Comparison of ENCODE assay signal across 11 mouse cellular contexts in genomic region chr7:27407816-27408215, GRCm38 (mm10). TPM values are rescaled to one million over a fixed set of nuclear protein-coding genes. Genes with fewer than 3 reads are reported as not detected.
DNase-seq lines count a peak whose midpoint lies in the region; ATAC-seq lines count a peak whose summit lies in the region.
"Had no signal": no experiment of that assay in that cellular context is flagged by ENCODE, and none has a peak within 500 bp of the region (broad histone marks: within the 10 kb centered on the region; RNA-seq: fewer than 3 reads in every experiment).

No protein-coding gene starts in this region.

- 41% methylated on average over 8 of the region's 8 CpGs for WGBS in liver, embryonic 11.5 days
- 59% methylated on average over 8 of the region's 8 CpGs for WGBS in forebrain, embryonic 15.5 days
- 69% methylated on average over 8 of the region's 8 CpGs for WGBS in midbrain, embryonic 13.5 days

- intact Hi-C loops in left cerebral cortex, postnatal 10 days (cut with DNase I) = no loop called here

- no peaks in the 10 kb centered on the region for H3K36me3 ChIP-seq in liver, embryonic 11.5 days (ENCODE audit: control insufficient read depth, insufficient read depth, low read length)
- no peaks in the 10 kb centered on the region for H3K36me3 ChIP-seq in forebrain, embryonic 15.5 days
- H3K36me3 ChIP-seq in midbrain, embryonic 13.5 days = no peaks in the 10 kb centered on the region

- no peak for DNase-seq in liver, embryonic 11.5 days (ENCODE audit: low spot score)
- DNase-seq in liver = no peak
- DNase-seq in embryo, embryonic 9.5 days (ENCODE audit: extremely low spot score) = peak; percentile 19
- no peak for DNase-seq in c-Kit-positive CD71-positive TER-119-positive erythroid progenitor cells, embryonic 14.5 days (ENCODE audit: low spot score)
- DNase-seq in left cerebral cortex, postnatal 10 days (ENCODE audit: extremely low spot score in 1 of 2, low spot score in 2 of 2) = no peak
- DNase-seq: lung, postnatal 10 days; thymus, postnatal 14 days had no signal

- H3K27ac ChIP-seq in liver, embryonic 11.5 days (ENCODE audit: low read depth, low read length) = no peak overlapping the region
- no peak overlapping the region for H3K27ac ChIP-seq in forebrain, embryonic 15.5 days (replicated peaks)
- no peak overlapping the region for H3K27ac ChIP-seq in midbrain, embryonic 13.5 days

- H3K4me2 ChIP-seq in liver, embryonic 11.5 days = peak overlapping the region; percentile 73; the same call in 1 of the 2 replicates
- no peak overlapping the region for H3K4me2 ChIP-seq in forebrain, embryonic 15.5 days (replicated peaks)
- H3K4me2 ChIP-seq in midbrain, embryonic 13.5 days (replicated peaks) = peak overlapping the region; percentile 65; the same call in 1 of the 2 replicates

- H3K4me1 ChIP-seq in liver, embryonic 11.5 days (replicated peaks; ENCODE audit: control insufficient read depth, insufficient read depth, low read length) = peaks cover 3% of the 10 kb centered on the region; the same call in 1 of the 2 replicates
- peaks cover 14% of the 10 kb centered on the region for H3K4me1 ChIP-seq in forebrain, embryonic 15.5 days
- peaks cover 12% of the 10 kb centered on the region for H3K4me1 ChIP-seq in midbrain, embryonic 13.5 days (replicated peaks)

- H3K27me3 ChIP-seq in liver, embryonic 11.5 days (replicated peaks; ENCODE audit: control insufficient read depth, insufficient read depth, low read length) = peaks cover 73% of the 10 kb centered on the region
- H3K27me3 ChIP-seq in forebrain, embryonic 15.5 days = peaks cover 78% of the 10 kb centered on the region
- H3K27me3 ChIP-seq in midbrain, embryonic 13.5 days = peaks cover 81% of the 10 kb centered on the region

- peaks cover 6% of the 10 kb centered on the region for H3K9me3 ChIP-seq in liver, embryonic 11.5 days (ENCODE audit: control insufficient read depth, low read length)
- H3K9me3 ChIP-seq in forebrain, embryonic 15.5 days = no peaks in the 10 kb centered on the region
- H3K9me3 ChIP-seq in midbrain, embryonic 13.5 days = peaks cover 9% of the 10 kb centered on the region

- no peak for ATAC-seq in liver, embryonic 11.5 days (replicated peaks; ENCODE audit: low FRiP score)
- ATAC-seq in forebrain, embryonic 15.5 days (replicated peaks) = no peak
- no peak for ATAC-seq in midbrain, embryonic 13.5 days

- no peak overlapping the region for H3K9ac ChIP-seq in liver, embryonic 11.5 days (ENCODE audit: low read depth, low read length)
- H3K9ac ChIP-seq in forebrain, embryonic 15.5 days (replicated peaks) = no peak overlapping the region
- H3K9ac ChIP-seq in midbrain, embryonic 13.5 days (replicated peaks) = no peak overlapping the region

- H3K4me3 ChIP-seq in liver, embryonic 11.5 days (ENCODE audit: low read depth, low read length) = no peak overlapping the region
- H3K4me3 ChIP-seq in forebrain, embryonic 15.5 days = peak overlapping the region; percentile 44; the same call in 1 of the 2 replicates
- peak overlapping the region; percentile 42; the same call in 1 of the 2 replicates for H3K4me3 ChIP-seq in midbrain, embryonic 13.5 days (replicated peaks)

RNA-seq across cellular contexts. Expression of gene Sptbn4, which starts 39.7 kb away (rescaled TPM):
- 0.17 and 0.19 TPM in 2 replicates for polyA plus RNA-seq in liver, embryonic 11.5 days (2014; fragmentation: Nextera tagmentation; extraction: Ambion mirVana)
- 2.0 and 2.2 TPM in 2 replicates for polyA plus RNA-seq in forebrain, embryonic 15.5 days (2015; fragmentation: Nextera tagmentation; extraction: Ambion mirVana)
- 1.1 and 2.2 TPM in 2 replicates for polyA plus RNA-seq in midbrain, embryonic 13.5 days (2015; fragmentation: Nextera tagmentation; extraction: Ambion mirVana)
- 10 to 100 TPM; 89.7 to 99.2 TPM for total RNA-seq in left cerebral cortex, postnatal 10 days (2021)
- total RNA-seq: gastrocnemius, adult 18-20 months had no signal

RNA-seq across cellular contexts. Expression of gene Blvrb, which starts 40.0 kb away (rescaled TPM):
- 581 and 583 TPM in 2 replicates for polyA plus RNA-seq in liver, embryonic 11.5 days (2014; fragmentation: Nextera tagmentation; extraction: Ambion mirVana)
- polyA plus RNA-seq in forebrain, embryonic 15.5 days (2015; fragmentation: Nextera tagmentation; extraction: Ambion mirVana) = 15.8 and 17.1 TPM in 2 replicates
- 14.8 and 16.1 TPM in 2 replicates for polyA plus RNA-seq in midbrain, embryonic 13.5 days (2015; fragmentation: Nextera tagmentation; extraction: Ambion mirVana)
- 10 to 100 TPM; 11.8 to 12.7 TPM for total RNA-seq in left cerebral cortex, postnatal 10 days (2021)

RNA-seq across cellular contexts. Expression of gene Gm20479, which starts 50.6 kb away (rescaled TPM):
- 0.43 and 1.2 TPM in 2 replicates for polyA plus RNA-seq in liver, embryonic 11.5 days (2014; fragmentation: Nextera tagmentation; extraction: Ambion mirVana)
- polyA plus RNA-seq in forebrain, embryonic 15.5 days (2015; fragmentation: Nextera tagmentation; extraction: Ambion mirVana) = 0.46 TPM in 1 of 2 replicates, not detected in the other
- 0.53 TPM in 1 of 2 replicates, not detected in the other for polyA plus RNA-seq in midbrain, embryonic 13.5 days (2015; fragmentation: Nextera tagmentation; extraction: Ambion mirVana)
- total RNA-seq in left cerebral cortex, postnatal 10 days (2021) = not detected
- total RNA-seq: layer of hippocampus, adult 2 months had no signal

RNA-seq across cellular contexts. Expression of gene Shkbp1, which starts 52.0 kb away (rescaled TPM):
- 46.8 and 49.6 TPM in 2 replicates for polyA plus RNA-seq in liver, embryonic 11.5 days (2014; fragmentation: Nextera tagmentation; extraction: Ambion mirVana)
- 90.2 and 91.5 TPM in 2 replicates for polyA plus RNA-seq in forebrain, embryonic 15.5 days (2015; fragmentation: Nextera tagmentation; extraction: Ambion mirVana)
- 67.2 and 84.3 TPM in 2 replicates for polyA plus RNA-seq in midbrain, embryonic 13.5 days (2015; fragmentation: Nextera tagmentation; extraction: Ambion mirVana)
- total RNA-seq in left cerebral cortex, postnatal 10 days (2021) = 10 to 100 TPM; 24.7 to 27.9 TPM

Comparison
In these comparisons a context has a peak if more than half of its experiments do, and no peak if none do; other contexts are left out.
1. RNA of gene Blvrb, which starts 40.0 kb away (polyA plus RNA-seq): 581 to 583 TPM in liver, embryonic 11.5 days; 15.8 to 17.1 TPM in forebrain, embryonic 15.5 days and 14.8 to 16.1 TPM in midbrain, embryonic 13.5 days; every median in the first group is over 10 times any median in the second.